Mouse (Mus musculus) C2C12 (cell line): Measurements from ENCODE around the gene Ncapd3. TPM values are rescaled to one million over a fixed set of nuclear protein-coding genes. Genes with fewer than 3 reads are reported as not detected.

ENCODE experiments used
- H3K27me3 ChIP-seq: one replicate; pipeline ENCODE4 v1.6.1; 2011; ENCODE audit not compliant: control insufficient read depth, insufficient read depth, insufficient read length
- H3K36me3 ChIP-seq: one replicate; pipeline ENCODE4 v1.6.1; 2011; ENCODE audit not compliant: control insufficient read depth, insufficient read depth
- H3K4me3 ChIP-seq: one replicate; pipeline ENCODE4 v1.5.1; 2011; ENCODE audit warnings: mild to moderate bottlenecking, control low read depth; ENCODE audit not compliant: poor library complexity, insufficient read depth, severe bottlenecking
- H3K79me2 ChIP-seq: one replicate; pipeline ENCODE4 v1.6.1; 2011; ENCODE audit not compliant: control insufficient read depth, insufficient read depth
- H3K79me3 ChIP-seq: one replicate; pipeline ENCODE4 v1.6.1; 2011; ENCODE audit warnings: low read depth, control low read depth
- H3ac ChIP-seq: one replicate; pipeline ENCODE3; 2011; ENCODE audit warnings: low read depth; ENCODE audit not compliant: control insufficient read depth, insufficient read length
- CEBPB ChIP-seq: IDR thresholded peaks from one replicate; pipeline ENCODE4 v1.6.1; 2011; ENCODE audit warnings: low read depth, mild to moderate bottlenecking, control low read depth, moderate library complexity
- CTCF ChIP-seq: IDR thresholded peaks from one replicate; pipeline ENCODE4 v1.5.1; 2011; ENCODE audit not compliant: control insufficient read depth, insufficient read depth, insufficient read length
- FOSL1 ChIP-seq: IDR thresholded peaks from one replicate; pipeline ENCODE4 v1.8.0; 2011; ENCODE audit warnings: mild to moderate bottlenecking, low read length; ENCODE audit not compliant: poor library complexity, insufficient read depth, severe bottlenecking
- MAX ChIP-seq: IDR thresholded peaks from one replicate; pipeline ENCODE4 v1.6.1; 2011; ENCODE audit warnings: mild to moderate bottlenecking, control low read depth
- MYOD1 ChIP-seq: IDR thresholded peaks from one replicate; pipeline ENCODE4 v1.6.1; 2011; ENCODE audit warnings: low read depth; ENCODE audit not compliant: control insufficient read depth, insufficient read length
- MYOG ChIP-seq: IDR thresholded peaks from one replicate; pipeline ENCODE4 v1.6.1; 2011; ENCODE audit not compliant: control insufficient read depth, insufficient read length; ENCODE audit errors: extremely low read depth
- USF1 ChIP-seq: IDR thresholded peaks from one replicate; pipeline ENCODE4 v1.6.1; 2011; ENCODE audit warnings: low read depth, mild to moderate bottlenecking, control low read depth, moderate library complexity
- polyA plus RNA-seq: library from polyadenylated mRNA; unstranded; fragments of >200 nt; fragmentation: generic; extraction: Trizol; gene quantifications from one replicate; pipeline ENCODE4 v1.2.1, GENCODE M21; 2012; ENCODE audit warnings: missing spikeins

The Ncapd3 gene
- polyA plus RNA-seq, 1 experiment = 12.5 TPM

GRCm38 (mm10) chr9:27136651-27137050, 106.7 kb downstream of the Ncapd3 start:
- no peak overlapping the region for H3K4me3 ChIP-seq
- no peak overlapping the region for H3ac ChIP-seq
- H3K79me2 ChIP-seq = no peaks in the 10 kb centered on the region
- no peaks in the 10 kb centered on the region for H3K36me3 ChIP-seq
- no peaks in the 10 kb centered on the region for H3K27me3 ChIP-seq
- no peak for TF ChIP-seq USF1
- no peak for TF ChIP-seq MYOG
- H3K79me3 ChIP-seq = no peaks in the 10 kb centered on the region

GRCm38 (mm10) chr9:27140432-27141065, 110.6 kb downstream of the Ncapd3 start:
- H3K79me3 ChIP-seq = no peaks in the 10 kb centered on the region
- H3ac ChIP-seq = no peak overlapping the region
- no peaks in the 10 kb centered on the region for H3K79me2 ChIP-seq
- H3K27me3 ChIP-seq = no peaks in the 10 kb centered on the region
- H3K36me3 ChIP-seq = no peaks in the 10 kb centered on the region
- TF ChIP-seq CEBPB (no peak), MYOD1 (no peak), MYOG (no peak), CTCF (no peak), USF1 (no peak), FOSL1 (no peak), MAX (no peak)
- no peak overlapping the region for H3K4me3 ChIP-seq

GRCm38 (mm10) chr9:27144271-27144840, 114.4 kb downstream of the Ncapd3 start:
- Histone ChIP-seq H3K27me3 (no peaks in the 10 kb centered on the region), H3K4me3 (no peak overlapping the region), H3ac (no peak overlapping the region), H3K36me3 (no peaks in the 10 kb centered on the region), H3K79me2 (no peaks in the 10 kb centered on the region), H3K79me3 (no peaks in the 10 kb centered on the region)
- TF ChIP-seq MAX (no peak), FOSL1 (no peak), USF1 (no peak), CEBPB (no peak), MYOD1 (no peak), MYOG (no peak), CTCF (no peak)

Other genes with a start within 250 kb of the Ncapd3 start
- not detected for gene Glb1l2, start 223.7 kb upstream of the Ncapd3 start, polyA plus RNA-seq
- gene Glb1l3, start 169.3 kb upstream of the Ncapd3 start, polyA plus RNA-seq = not detected
- gene Gm1110, start 107.1 kb upstream of the Ncapd3 start, polyA plus RNA-seq = not detected
- gene Acad8, start 30.6 kb upstream of the Ncapd3 start, polyA plus RNA-seq = 20.9 TPM
- gene Thyn1, start 30.5 kb upstream of the Ncapd3 start, polyA plus RNA-seq = 81.1 TPM
- 33.3 TPM for gene Vps26b, start 110 bp upstream of the Ncapd3 start, polyA plus RNA-seq
- 15.8 TPM for gene Jam3, start 125.2 kb downstream of the Ncapd3 start, polyA plus RNA-seq